8 mouse cellular contexts compared by ENCODE assay signal in genomic region chr5:121383857-121384756, GRCm38 (mm10). TPM values are rescaled to one million over a fixed set of nuclear protein-coding genes. Genes with fewer than 3 reads are reported as not detected.
DNase-seq lines count a peak whose midpoint lies in the region; ATAC-seq and TF ChIP-seq lines count a peak whose summit lies in the region.

No protein-coding gene starts in this region.

- peak overlapping the region; percentile 99 for H3K27ac ChIP-seq in gastrocnemius, adult 2 months
- H3K27ac ChIP-seq in liver, embryonic 15.5 days (replicated peaks), result peak overlapping the region; percentile 93

- H3K36me3 ChIP-seq in E14TG2a.4 (ENCODE audit: insufficient read depth, low read length), result peaks cover 3% of the 10 kb centered on the region
- peaks cover 25% of the 10 kb centered on the region for H3K36me3 ChIP-seq in liver, embryonic 15.5 days (replicated peaks)
- H3K36me3 ChIP-seq in splenic B cell, adult 2 months (ENCODE audit: control insufficient read depth, insufficient read depth, low read length, poor library complexity, severe bottlenecking), result 0 out of 2 replicates have a peak, but pooled peaks cover 4% of the 10 kb centered on the region

- H3K27me3 ChIP-seq in E14TG2a.4 (ENCODE audit: insufficient read depth, low read length), result peaks cover 33% of the 10 kb centered on the region
- H3K27me3 ChIP-seq in liver, embryonic 15.5 days, result peaks cover 4% of the 10 kb centered on the region
- no peaks in the 10 kb centered on the region for H3K27me3 ChIP-seq in splenic B cell, adult 2 months (ENCODE audit: control insufficient read depth, insufficient read depth, low read length, poor library complexity, severe bottlenecking)

- peak; percentile 31 for ATAC-seq in granulocyte monocyte progenitor cell, adult 5-6 weeks (replicated peaks; ENCODE audit: poor library complexity, severe bottlenecking)
- no peak for ATAC-seq in liver, embryonic 15.5 days (ENCODE audit: insufficient read depth)

- H3K4me2 ChIP-seq in liver, embryonic 15.5 days, result peak overlapping the region; percentile 94

- peak overlapping the region; percentile 90 for H3K4me3 ChIP-seq in gastrocnemius, adult 2 months
- peak overlapping the region; percentile 83; the same call in 1 of the 2 replicates for H3K4me3 ChIP-seq in E14TG2a.4 (replicated peaks; ENCODE audit: low read length)
- H3K4me3 ChIP-seq in liver, embryonic 15.5 days (replicated peaks), result peak overlapping the region; percentile 72

- no peaks in the 10 kb centered on the region for H3K9me3 ChIP-seq in E14TG2a.4 (ENCODE audit: low read length)
- H3K9me3 ChIP-seq in liver, embryonic 15.5 days (replicated peaks), result no peaks in the 10 kb centered on the region

- intact Hi-C loops in gastrocnemius, adult 2 months (cut with DNase I), result loop anchor here (5.0 kb wide), 1 partner anchor 167 kb away; no protein-coding TSS in a partner anchor
- intact Hi-C loops in gastrocnemius, postnatal 36 days (cut with DNase I), result no loop called here

- TF ChIP-seq CTCF in gastrocnemius, adult 2 months (IDR thresholded peaks at IDR 0.05), result no peak
- no peak for TF ChIP-seq CTCF in E14TG2a.4 (conservative IDR thresholded peaks at IDR 0.05; ENCODE audit: low read length)

- 57% methylated on average over 10 of the region's 10 CpGs for WGBS in liver, embryonic 15.5 days (ENCODE audit: insufficient replicate concordance)

- no peak for DNase-seq in gastrocnemius, adult 2 months
- no peak for DNase-seq in gastrocnemius, adult 8-10 months (ENCODE audit: low spot score in 2 of 2)
- DNase-seq in splenic B cell, adult 2 months (ENCODE audit: low read depth, low spot score), result peak; percentile 64
- no peak for DNase-seq in urinary bladder, postnatal 4 days (ENCODE audit: low spot score in 2 of 2)
- DNase-seq in gastrocnemius, postnatal 36 days, result no peak

- peaks cover 22% of the 10 kb centered on the region for H3K4me1 ChIP-seq in E14TG2a.4 (replicated peaks; ENCODE audit: low read depth, low read length)
- peaks cover 41% of the 10 kb centered on the region for H3K4me1 ChIP-seq in liver, embryonic 15.5 days (replicated peaks)

- H3K9ac ChIP-seq in liver, embryonic 15.5 days, result peak overlapping the region; percentile 78

RNA-seq across cellular contexts. Expression of gene Trafd1, which starts 1.3 kb away (rescaled TPM):
- 10 to 100 TPM; 36.8 to 37.0 TPM for total RNA-seq in gastrocnemius, adult 2 months (2021)
- 10 to 100 TPM; 37.4 to 45.4 (median 40.5) TPM for total RNA-seq in gastrocnemius, adult 8-10 months (2022)
- 50.5 and 74.7 TPM in 2 replicates for total RNA-seq in granulocyte monocyte progenitor cell, adult 5-6 weeks (2014; fragmentation: Nextera tagmentation)
- total RNA-seq in granulocyte monocyte progenitor cell, adult 5-6 weeks (2017), result 39.0 and 40.8 TPM in 2 replicates
- polyA plus RNA-seq in liver, embryonic 15.5 days (2015; fragmentation: Nextera tagmentation; extraction: Ambion mirVana), result 22.8 and 25.9 TPM in 2 replicates
- total RNA-seq in gastrocnemius, postnatal 36 days (2021), result 10 to 100 TPM; 32.1 to 34.3 TPM

RNA-seq across cellular contexts. Expression of gene Naa25, which starts 13.6 kb away (rescaled TPM):
- total RNA-seq in gastrocnemius, adult 2 months (2021), result 10 to 100 TPM; 26.9 to 33.3 TPM
- 10 to 100 TPM; 28.5 to 32.6 (median 30.3) TPM for total RNA-seq in gastrocnemius, adult 8-10 months (2022)
- 35.8 and 39.4 TPM in 2 replicates for total RNA-seq in granulocyte monocyte progenitor cell, adult 5-6 weeks (2014; fragmentation: Nextera tagmentation)
- total RNA-seq in granulocyte monocyte progenitor cell, adult 5-6 weeks (2017), result 74.6 and 75.1 TPM in 2 replicates
- polyA plus RNA-seq in liver, embryonic 15.5 days (2015; fragmentation: Nextera tagmentation; extraction: Ambion mirVana), result 19.2 and 20.0 TPM in 2 replicates
- 10 to 100 TPM; 24.3 to 26.1 TPM for total RNA-seq in gastrocnemius, postnatal 36 days (2021)
